Mouse (Mus musculus) thymus, postnatal 14 days (tissue): Measurements from ENCODE around the gene Hmg20a.
A peak's percentile ranks its signal among the peaks of the same experiment; 100 is the strongest.
"Not testable (repeated sequence)": the region's sequence is repeated elsewhere in the genome, so short reads cannot be mapped to it uniquely, and the experiment has no call there.

Source experiments
- DNase-seq: peaks from one replicate; pipeline ENCODE4 v3.0.0; 2021

Hmg20a gene

GRCm38 (mm10) chr9:56417948-56418737, at the start of gene Hmg20a, which contains the start of gene Peak1:
Gene Hmg20a, plus strand, starts transcription at chr9:56418609.
Gene Peak1, minus strand, starts transcription at chr9:56418067.
- peak; percentile 100 for DNase-seq

- DNase-seq: no peak
Measured at GRCm38 (mm10) chr9:56368814-56369213, 49.6 kb upstream of the Hmg20a start.

DNA sequence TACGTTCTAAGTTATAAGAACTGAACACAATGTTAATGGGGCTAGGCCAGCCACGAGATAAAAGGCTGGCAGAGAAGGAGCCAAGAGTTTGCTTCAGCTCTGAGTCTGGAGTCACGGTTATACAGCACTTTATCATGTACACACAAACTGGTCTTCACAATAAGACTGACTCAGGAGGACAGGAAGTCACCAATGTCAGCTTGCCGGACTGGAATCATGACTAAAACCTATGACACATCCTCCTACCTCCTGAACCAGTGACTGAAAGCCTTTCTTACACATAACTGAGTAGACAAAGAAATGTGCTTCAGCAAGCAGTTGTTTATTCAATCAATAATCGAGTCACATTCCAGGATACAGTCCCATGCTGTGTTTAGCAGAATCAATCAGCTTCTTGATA, 47.7 kb upstream of the Hmg20a start:
- no peak for DNase-seq

DNA sequence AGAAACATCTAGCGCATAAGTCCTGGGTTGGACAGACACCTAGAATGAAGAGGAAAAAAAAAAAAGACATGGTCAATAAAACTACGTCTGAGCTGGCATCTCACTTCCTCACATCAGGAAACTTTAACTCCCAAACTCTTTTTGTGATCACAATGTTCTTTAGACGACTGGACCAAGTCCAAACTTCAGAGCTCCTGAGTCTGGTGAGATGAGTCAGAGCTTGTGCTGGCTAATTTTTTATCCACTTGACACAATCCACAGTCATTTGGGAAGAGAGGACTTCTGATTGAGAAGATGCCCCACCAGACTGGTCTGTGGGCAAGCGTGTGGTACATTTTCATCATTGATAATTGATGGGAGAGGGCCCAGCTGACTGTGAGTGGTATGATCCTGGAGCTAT, 44.0 kb upstream of the Hmg20a start:
- no peak for DNase-seq

GRCm38 (mm10) chr9:56382786-56383185, 35.6 kb upstream of the Hmg20a start:
- no peak for DNase-seq

GRCm38 (mm10) chr9:56392857-56393256, 25.6 kb upstream of the Hmg20a start:
- no peak for DNase-seq

DNA sequence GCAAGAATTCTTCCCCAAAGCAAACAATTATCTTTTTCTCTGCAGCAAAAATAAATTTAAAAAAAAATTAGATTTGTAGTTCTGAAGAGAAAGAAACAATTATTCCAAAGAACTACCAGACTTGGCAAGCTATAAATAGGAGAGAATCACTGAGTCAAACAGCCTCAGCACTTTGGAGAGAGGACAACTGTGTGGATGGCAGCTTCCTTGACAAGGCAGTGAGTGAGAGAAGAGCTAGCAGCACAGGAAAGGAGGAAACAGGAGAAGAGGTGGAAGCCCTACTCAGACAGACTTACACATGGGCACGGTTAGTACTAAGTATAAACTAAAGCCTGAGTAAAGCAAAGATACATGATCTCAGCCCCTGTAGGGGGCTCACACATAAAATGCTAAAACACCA, 22.1 kb upstream of the Hmg20a start:
- no peak for DNase-seq

DNA sequence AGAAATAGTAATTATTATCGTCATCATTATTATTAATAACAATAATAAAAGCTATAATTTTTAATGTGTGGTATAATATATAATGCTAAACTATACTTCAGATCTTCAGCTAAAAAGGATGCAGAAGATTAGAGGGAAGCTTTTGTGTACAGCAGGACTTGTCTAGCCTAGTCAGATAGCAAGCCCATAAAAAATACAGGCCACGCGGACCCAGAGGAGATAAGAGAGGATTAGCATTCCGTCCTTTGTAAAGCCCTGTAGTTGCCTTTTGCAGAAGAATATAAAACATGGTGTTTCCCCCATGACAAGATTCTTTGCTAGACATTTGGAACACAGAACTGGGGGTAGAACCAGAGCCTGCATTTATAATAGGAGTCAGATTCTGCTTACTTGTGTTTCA, 13.8 kb upstream of the Hmg20a start:
- DNase-seq: no peak

DNA sequence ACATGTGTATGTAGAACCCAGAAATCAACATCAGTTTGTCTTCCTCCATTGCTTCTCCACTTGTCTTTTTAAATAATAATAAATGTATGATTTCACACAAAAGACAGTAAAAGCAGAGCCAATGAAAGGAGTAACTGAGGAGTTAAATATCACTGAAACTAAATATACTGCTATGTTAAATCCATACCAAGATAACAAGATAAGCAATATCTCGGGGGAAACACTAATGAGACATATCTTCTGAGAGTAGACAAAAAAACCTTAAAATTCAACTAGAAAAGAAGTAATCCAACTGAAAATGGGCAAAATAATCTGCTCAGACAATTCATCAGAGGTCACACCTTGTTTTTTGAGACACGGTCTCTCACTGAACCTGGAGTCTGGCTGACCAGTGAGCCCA, 8.5 kb upstream of the Hmg20a start:
- DNase-seq: no peak

DNA sequence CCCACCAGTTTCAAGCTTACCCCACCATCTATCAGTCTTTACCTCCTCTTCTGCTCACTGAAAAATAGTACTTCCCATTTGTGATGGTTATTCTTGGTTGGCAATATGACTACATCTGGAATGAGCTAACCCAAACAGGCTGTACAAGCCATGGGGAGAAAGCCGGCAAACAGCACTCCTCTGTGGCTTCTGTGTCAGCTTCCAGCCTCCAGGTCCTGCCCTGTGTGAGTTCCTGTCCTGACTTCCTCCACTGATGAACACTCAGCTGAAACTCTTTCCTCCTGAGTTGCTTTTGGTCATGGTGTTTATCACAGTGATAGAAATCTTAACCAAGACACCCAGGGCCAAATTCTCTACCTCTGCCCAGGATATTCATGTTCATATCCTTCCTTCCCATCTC, 5.7 kb upstream of the Hmg20a start:
- DNase-seq: no peak

- no peak for DNase-seq
Measured at GRCm38 (mm10) chr9:56414322-56414721, 4.1 kb upstream of the Hmg20a start.

DNA sequence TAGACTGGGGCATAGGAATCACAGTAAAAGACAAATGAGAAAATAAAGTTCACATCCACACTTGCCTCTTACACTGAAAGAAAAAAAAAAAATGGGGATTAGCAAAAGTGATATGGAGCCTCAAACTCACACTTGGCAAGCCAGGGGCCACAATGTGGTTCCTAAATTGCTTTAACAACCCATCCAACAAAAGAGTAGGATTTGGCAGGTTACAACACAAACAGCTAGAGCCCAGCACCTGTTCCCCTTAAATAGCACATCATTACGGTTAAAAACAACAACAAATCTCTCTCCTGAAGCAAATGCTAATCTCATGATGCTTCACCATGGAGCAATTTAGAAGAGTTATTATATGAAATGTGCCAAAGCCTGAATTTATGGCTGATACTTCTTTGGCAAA, 3.0 kb upstream of the Hmg20a start:
- no peak for DNase-seq

DNA sequence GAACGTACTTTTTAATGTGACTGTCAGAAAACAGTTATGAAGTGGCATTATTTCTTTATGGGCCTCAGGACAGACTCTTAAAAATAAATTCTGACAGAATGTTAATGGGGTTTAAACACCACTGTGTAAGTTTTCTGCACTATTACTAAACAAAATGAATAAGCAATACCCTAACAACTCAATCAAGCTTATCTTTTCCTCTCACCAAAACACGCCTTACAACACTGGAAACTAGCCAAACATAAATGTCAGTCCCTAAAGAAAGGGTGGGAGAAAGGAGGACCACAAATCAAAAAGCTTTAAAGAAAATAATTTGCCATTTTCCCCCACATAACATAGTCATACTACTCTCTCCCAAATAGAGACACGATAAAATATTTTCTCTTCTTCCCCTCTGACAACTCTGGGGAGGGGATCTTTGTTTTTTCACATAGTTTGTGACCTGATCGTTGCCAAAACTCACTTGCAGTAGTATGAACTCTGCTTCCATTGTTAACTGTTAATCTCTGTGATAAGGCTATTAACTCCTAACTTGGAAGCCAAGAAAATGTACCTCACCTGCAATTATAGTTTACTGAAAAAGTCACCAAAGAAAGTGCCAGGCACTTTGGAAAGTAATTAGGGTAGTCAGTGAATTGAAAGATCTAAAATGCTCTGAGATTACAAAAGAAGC, 2.3 kb upstream of the Hmg20a start:
- no peak for DNase-seq

GRCm38 (mm10) chr9:56417415-56417947, 928 bp upstream of the Hmg20a start:
- peak; percentile 93 for DNase-seq

- DNase-seq: peak; percentile 94
Measured at GRCm38 (mm10) chr9:56418738-56419239, 380 bp downstream of the Hmg20a start.

GRCm38 (mm10) chr9:56420236-56420635, 1.8 kb downstream of the Hmg20a start:
- no peak for DNase-seq

DNA sequence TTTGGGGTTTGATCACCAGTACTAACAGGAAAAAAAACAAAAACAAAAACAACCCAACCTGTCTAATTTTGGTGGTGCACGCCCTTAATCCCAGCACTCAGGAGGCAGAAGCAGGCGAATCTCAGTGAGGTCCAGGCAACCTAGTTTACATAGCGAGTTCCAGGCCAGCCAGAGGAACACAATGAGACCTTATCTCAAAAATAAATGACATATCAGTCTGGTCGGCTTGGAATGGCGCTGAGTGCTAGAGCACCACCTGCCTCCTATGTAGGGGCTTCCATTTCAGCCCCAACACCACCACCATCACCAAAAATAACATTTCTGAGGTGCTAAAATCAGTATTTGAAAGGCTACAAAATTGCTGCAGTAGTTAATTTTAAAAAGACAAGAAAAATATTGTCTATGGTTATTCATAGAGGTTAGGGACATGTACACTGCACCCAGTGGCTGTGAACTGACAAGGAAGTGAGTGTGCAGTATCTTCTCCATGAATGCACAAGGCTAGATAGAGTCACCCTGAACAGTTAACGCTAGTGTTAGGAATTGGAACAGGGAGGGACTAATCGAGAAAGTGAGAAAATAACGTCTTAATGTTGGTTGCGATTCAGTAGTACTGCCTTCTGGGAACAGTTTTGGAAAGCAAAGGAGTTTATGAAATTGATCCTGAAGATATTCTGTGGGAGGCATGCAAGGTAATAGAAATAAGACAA, 2.6 kb downstream of the Hmg20a start:
- DNase-seq: no peak

GRCm38 (mm10) chr9:56421991-56422390, 3.6 kb downstream of the Hmg20a start:
- DNase-seq: peak; percentile 35

- DNase-seq: no peak
Measured at GRCm38 (mm10) chr9:56424861-56425260, 6.5 kb downstream of the Hmg20a start.

- DNase-seq: no peak
Measured at GRCm38 (mm10) chr9:56435821-56436526, 17.6 kb downstream of the Hmg20a start.

DNA sequence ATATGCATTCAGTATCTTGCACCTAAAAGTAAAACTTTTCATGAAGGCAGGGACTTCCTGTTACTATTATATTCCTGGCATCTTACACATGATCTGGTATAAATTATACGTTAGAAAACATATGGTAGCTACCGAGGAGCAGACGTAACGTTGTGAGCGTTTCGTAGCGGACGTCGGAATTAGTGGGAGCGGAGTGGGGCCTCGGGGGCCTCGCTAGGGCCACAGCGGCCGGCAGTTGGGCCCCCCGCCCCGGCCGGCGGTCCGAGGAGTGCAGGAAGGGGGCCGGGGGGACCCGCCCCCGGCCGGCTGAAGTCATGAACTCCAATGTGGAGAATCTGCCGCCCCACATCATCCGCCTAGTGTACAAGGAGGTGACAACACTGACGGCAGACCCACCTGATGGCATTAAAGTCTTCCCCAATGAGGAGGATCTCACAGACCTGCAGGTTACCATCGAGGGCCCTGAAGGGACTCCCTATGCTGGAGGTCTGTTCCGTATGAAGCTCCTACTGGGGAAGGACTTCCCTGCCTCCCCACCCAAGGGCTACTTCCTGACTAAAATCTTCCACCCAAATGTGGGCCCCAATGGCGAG, 19.0 kb downstream of the Hmg20a start:
- not testable (repeated sequence) for DNase-seq

- no peak for DNase-seq
Measured at GRCm38 (mm10) chr9:56439699-56440098, 21.3 kb downstream of the Hmg20a start.
